Mouse (Mus musculus): ENCODE results near the gene Qrich1.

DNA sequence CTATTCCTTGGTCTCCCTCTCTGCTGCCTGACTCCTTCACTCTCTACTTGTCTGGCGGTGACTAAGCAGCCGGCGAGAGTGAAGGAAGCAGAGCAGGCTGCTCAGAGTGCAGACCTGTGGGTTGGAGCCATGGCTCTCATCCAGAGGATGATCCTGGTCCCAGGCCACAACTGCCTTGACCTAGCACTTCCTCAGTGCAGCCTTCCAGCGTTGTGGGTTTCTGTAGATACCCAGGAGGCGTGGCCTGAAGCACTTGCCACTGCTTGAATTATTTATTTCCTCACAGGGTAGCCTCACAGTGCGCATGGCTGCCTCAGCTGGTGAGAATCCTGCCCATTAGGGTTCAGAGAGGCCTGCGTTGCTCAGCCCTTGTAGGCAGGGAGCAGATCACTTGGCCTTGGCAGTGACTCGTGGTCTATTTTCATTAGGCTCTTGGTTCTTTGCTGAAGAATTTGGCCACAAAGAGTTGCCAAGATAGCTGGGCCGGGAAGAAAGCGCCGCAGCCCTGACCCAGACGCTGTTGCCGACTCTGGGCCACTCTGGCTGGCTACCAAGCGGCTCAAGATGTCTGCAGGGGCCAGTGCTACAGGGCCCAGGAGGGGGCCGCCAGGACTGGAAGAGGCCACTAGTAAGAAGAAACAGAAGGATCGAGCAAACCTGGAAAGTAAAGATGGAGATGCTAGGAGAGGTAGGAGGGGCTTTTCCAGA lies 24.4 kb upstream of the Qrich1 start:
- TF ChIP-seq CTCF (IDR thresholded peaks at IDR 0.05; ENCODE audit: low read depth), result no peak
- TF ChIP-seq EP300 (IDR thresholded peaks at IDR 0.05; ENCODE audit: low read depth), result no peak
